Mouse (Mus musculus): ENCODE data around the gene BC016579.
A peak's percentile ranks its signal among the peaks of the same experiment; 100 is the strongest.

The BC016579 gene

GRCm38 (mm10) chr16:45653934-45654332 lies at the start of gene BC016579:
TSS of gene BC016579 (minus strand) at chr16:45654068.
- H3K27me3 ChIP-seq (ENCODE audit: control insufficient read depth, insufficient read depth, low read length, poor library complexity, severe bottlenecking) = no peaks in the 10 kb centered on the region
- no peaks in the 10 kb centered on the region for H3K36me3 ChIP-seq (ENCODE audit: control insufficient read depth, insufficient read depth, low read length, poor library complexity, severe bottlenecking)
- DNase-seq (ENCODE audit: low read depth, low spot score) = no peak

- no peak for DNase-seq (ENCODE audit: low read depth, low spot score)
- Histone ChIP-seq H3K27me3 (ENCODE audit: control insufficient read depth, insufficient read depth, low read length, poor library complexity, severe bottlenecking) (no peaks in the 10 kb centered on the region), H3K36me3 (ENCODE audit: control insufficient read depth, insufficient read depth, low read length, poor library complexity, severe bottlenecking) (no peaks in the 10 kb centered on the region)
These were observed 45.4 kb upstream of the BC016579 start for GRCm38 (mm10) chr16:45699301-45699700.

- DNase-seq (ENCODE audit: low read depth, low spot score) = no peak
- Histone ChIP-seq H3K36me3 (ENCODE audit: control insufficient read depth, insufficient read depth, low read length, poor library complexity, severe bottlenecking) (no peaks in the 10 kb centered on the region), H3K27me3 (ENCODE audit: control insufficient read depth, insufficient read depth, low read length, poor library complexity, severe bottlenecking) (no peaks in the 10 kb centered on the region)
These were observed 44.1 kb upstream of the BC016579 start for GRCm38 (mm10) chr16:45697996-45698395.

GRCm38 (mm10) chr16:45695445-45696160 lies 41.7 kb upstream of the BC016579 start:
- H3K36me3 ChIP-seq (ENCODE audit: control insufficient read depth, insufficient read depth, low read length, poor library complexity, severe bottlenecking) = no peaks in the 10 kb centered on the region

GRCm38 (mm10) chr16:45693558-45693957 lies 39.7 kb upstream of the BC016579 start, which contains the start of gene Tmprss7:
TSS of gene Tmprss7 (minus strand) at chr16:45693658.
- Histone ChIP-seq H3K36me3 (ENCODE audit: control insufficient read depth, insufficient read depth, low read length, poor library complexity, severe bottlenecking) (no peaks in the 10 kb centered on the region), H3K27me3 (ENCODE audit: control insufficient read depth, insufficient read depth, low read length, poor library complexity, severe bottlenecking) (no peaks in the 10 kb centered on the region)
- no peak for DNase-seq (ENCODE audit: low read depth, low spot score)

More at GRCm38 (mm10) chr16:45695445-45696160, 41.7 kb upstream of the BC016579 start:
- DNase-seq (ENCODE audit: low read depth, low spot score) = no peak
- H3K27me3 ChIP-seq (ENCODE audit: control insufficient read depth, insufficient read depth, low read length, poor library complexity, severe bottlenecking) = no peaks in the 10 kb centered on the region

GRCm38 (mm10) chr16:45692851-45693250 lies 39.0 kb upstream of the BC016579 start:
- Histone ChIP-seq H3K36me3 (ENCODE audit: control insufficient read depth, insufficient read depth, low read length, poor library complexity, severe bottlenecking) (no peaks in the 10 kb centered on the region), H3K27me3 (ENCODE audit: control insufficient read depth, insufficient read depth, low read length, poor library complexity, severe bottlenecking) (no peaks in the 10 kb centered on the region)
- DNase-seq (ENCODE audit: low read depth, low spot score) = no peak

GRCm38 (mm10) chr16:45690178-45690577 lies 36.3 kb upstream of the BC016579 start:
- DNase-seq (ENCODE audit: low read depth, low spot score) = peak; percentile 4
- Histone ChIP-seq H3K36me3 (ENCODE audit: control insufficient read depth, insufficient read depth, low read length, poor library complexity, severe bottlenecking) (no peaks in the 10 kb centered on the region), H3K27me3 (ENCODE audit: control insufficient read depth, insufficient read depth, low read length, poor library complexity, severe bottlenecking) (no peaks in the 10 kb centered on the region)

GRCm38 (mm10) chr16:45686833-45687232 lies 33.0 kb upstream of the BC016579 start:
- no peaks in the 10 kb centered on the region for H3K36me3 ChIP-seq (ENCODE audit: control insufficient read depth, insufficient read depth, low read length, poor library complexity, severe bottlenecking)
- H3K27me3 ChIP-seq (ENCODE audit: control insufficient read depth, insufficient read depth, low read length, poor library complexity, severe bottlenecking) = no peaks in the 10 kb centered on the region
- no peak for DNase-seq (ENCODE audit: low read depth, low spot score)

GRCm38 (mm10) chr16:45685295-45685694 lies 31.4 kb upstream of the BC016579 start:
- no peaks in the 10 kb centered on the region for H3K27me3 ChIP-seq (ENCODE audit: control insufficient read depth, insufficient read depth, low read length, poor library complexity, severe bottlenecking)
- no peaks in the 10 kb centered on the region for H3K36me3 ChIP-seq (ENCODE audit: control insufficient read depth, insufficient read depth, low read length, poor library complexity, severe bottlenecking)
- DNase-seq (ENCODE audit: low read depth, low spot score) = no peak

- Histone ChIP-seq H3K36me3 (ENCODE audit: control insufficient read depth, insufficient read depth, low read length, poor library complexity, severe bottlenecking) (no peaks in the 10 kb centered on the region), H3K27me3 (ENCODE audit: control insufficient read depth, insufficient read depth, low read length, poor library complexity, severe bottlenecking) (no peaks in the 10 kb centered on the region)
- peak; percentile 59 for DNase-seq (ENCODE audit: low read depth, low spot score)
These were observed 30.9 kb upstream of the BC016579 start for GRCm38 (mm10) chr16:45684815-45685214.

- no peaks in the 10 kb centered on the region for H3K27me3 ChIP-seq (ENCODE audit: control insufficient read depth, insufficient read depth, low read length, poor library complexity, severe bottlenecking)
- DNase-seq (ENCODE audit: low read depth, low spot score) = peak; percentile 33
- H3K36me3 ChIP-seq (ENCODE audit: control insufficient read depth, insufficient read depth, low read length, poor library complexity, severe bottlenecking) = no peaks in the 10 kb centered on the region
These were observed 22.6 kb upstream of the BC016579 start for GRCm38 (mm10) chr16:45676462-45676861.

- no peak for DNase-seq (ENCODE audit: low read depth, low spot score)
- H3K36me3 ChIP-seq (ENCODE audit: control insufficient read depth, insufficient read depth, low read length, poor library complexity, severe bottlenecking) = no peaks in the 10 kb centered on the region
- no peaks in the 10 kb centered on the region for H3K27me3 ChIP-seq (ENCODE audit: control insufficient read depth, insufficient read depth, low read length, poor library complexity, severe bottlenecking)
These were observed 16.1 kb upstream of the BC016579 start for GRCm38 (mm10) chr16:45670005-45670404.

GRCm38 (mm10) chr16:45668178-45668577 lies 14.3 kb upstream of the BC016579 start:
- Histone ChIP-seq H3K27me3 (ENCODE audit: control insufficient read depth, insufficient read depth, low read length, poor library complexity, severe bottlenecking) (no peaks in the 10 kb centered on the region), H3K36me3 (ENCODE audit: control insufficient read depth, insufficient read depth, low read length, poor library complexity, severe bottlenecking) (no peaks in the 10 kb centered on the region)
- DNase-seq (ENCODE audit: low read depth, low spot score) = no peak

- H3K36me3 ChIP-seq (ENCODE audit: control insufficient read depth, insufficient read depth, low read length, poor library complexity, severe bottlenecking) = no peaks in the 10 kb centered on the region
- DNase-seq (ENCODE audit: low read depth, low spot score) = peak; percentile 19
- no peaks in the 10 kb centered on the region for H3K27me3 ChIP-seq (ENCODE audit: control insufficient read depth, insufficient read depth, low read length, poor library complexity, severe bottlenecking)
These were observed 12.3 kb upstream of the BC016579 start for GRCm38 (mm10) chr16:45666136-45666535.

- Histone ChIP-seq H3K36me3 (ENCODE audit: control insufficient read depth, insufficient read depth, low read length, poor library complexity, severe bottlenecking) (no peaks in the 10 kb centered on the region), H3K27me3 (ENCODE audit: control insufficient read depth, insufficient read depth, low read length, poor library complexity, severe bottlenecking) (no peaks in the 10 kb centered on the region)
- DNase-seq (ENCODE audit: low read depth, low spot score) = no peak
These were observed 8.5 kb upstream of the BC016579 start for GRCm38 (mm10) chr16:45662381-45662780.

- Histone ChIP-seq H3K27me3 (ENCODE audit: control insufficient read depth, insufficient read depth, low read length, poor library complexity, severe bottlenecking) (no peaks in the 10 kb centered on the region), H3K36me3 (ENCODE audit: control insufficient read depth, insufficient read depth, low read length, poor library complexity, severe bottlenecking) (no peaks in the 10 kb centered on the region)
- no peak for DNase-seq (ENCODE audit: low read depth, low spot score)
These were observed 5.7 kb upstream of the BC016579 start for GRCm38 (mm10) chr16:45659596-45659995.
